Mouse (Mus musculus) spleen, adult 2 months (tissue): Measurements from ENCODE around the gene Htr7.

ENCODE experiments used
- CTCF ChIP-seq: fragments of 200-500 bp; IDR thresholded peaks from 2 replicates; pipeline ENCODE4 v1.5.1; 2011; ENCODE audit warnings: mild to moderate bottlenecking, inconsistent platforms; ENCODE audit not compliant: insufficient read depth, insufficient read length, insufficient replicate concordance; ENCODE audit errors: extremely low read depth
- POLR2A ChIP-seq: fragments of 200-500 bp; IDR thresholded peaks from 2 replicates; pipeline ENCODE4 v1.6.1; 2011; ENCODE audit warnings: low read depth, low read length, inconsistent platforms

- TF ChIP-seq POLR2A (no peak), CTCF (no peak)
Measured at GRCm38 (mm10) chr19:36004961-36005360, 52.3 kb downstream of the Htr7 start.
